Mouse (Mus musculus): ENCODE results near the gene Clca2. TPM values are rescaled to one million over a fixed set of nuclear protein-coding genes. Genes with fewer than 3 reads are reported as not detected.

Clca2 gene
- 0.45 and 0.65 TPM in 2 replicates for polyA plus RNA-seq (2014; fragmentation: Nextera tagmentation; extraction: Ambion mirVana)

GRCm38 (mm10) chr3:145099291-145099690 lies at the start of gene Clca2:
Gene Clca2 (minus strand): TSS chr3:145099443.
- no peak within 1 kb of the TSS for H3K4me2 ChIP-seq
- H3K4me3 ChIP-seq (ENCODE audit: low read depth, low read length): no peak within 1 kb of the TSS
- no peaks in the 10 kb centered on the region for H3K27me3 ChIP-seq (ENCODE audit: insufficient read depth, low read length)
- H3K9ac ChIP-seq: no peak within 1 kb of the TSS
- no peaks in the 10 kb centered on the region for H3K9me3 ChIP-seq (ENCODE audit: low read depth, low read length)
- 60% methylated on average over 6 of the region's 6 CpGs for WGBS
- no peak for TF ChIP-seq CTCF (IDR thresholded peaks at IDR 0.05; ENCODE audit: low read depth)
- DNase-seq: no peak
- ATAC-seq (ENCODE audit: insufficient read depth): no peak
- H3K27ac ChIP-seq (ENCODE audit: low read depth): no peak within 1 kb of the TSS; the same call in 1 of the 2 replicates
- no peaks in the 10 kb centered on the region; the same call in 1 of the 2 replicates for H3K4me1 ChIP-seq (ENCODE audit: insufficient read depth)
- no peaks in the 10 kb centered on the region for H3K36me3 ChIP-seq (ENCODE audit: insufficient read depth)

GRCm38 (mm10) chr3:145147952-145148351 lies 48.7 kb upstream of the Clca2 start:
- ATAC-seq (ENCODE audit: insufficient read depth): no peak
- Histone ChIP-seq H3K9me3 (ENCODE audit: low read depth, low read length) (no peaks in the 10 kb centered on the region), H3K27ac (ENCODE audit: low read depth) (no peak overlapping the region), H3K4me1 (ENCODE audit: insufficient read depth) (no peaks in the 10 kb centered on the region), H3K4me3 (ENCODE audit: low read depth, low read length) (no peak overlapping the region), H3K4me2 (no peak overlapping the region), H3K9ac (no peak overlapping the region), H3K27me3 (ENCODE audit: insufficient read depth, low read length) (no peaks in the 10 kb centered on the region), H3K36me3 (ENCODE audit: insufficient read depth) (peaks cover 21% of the 10 kb centered on the region; the same call in 1 of the 2 replicates)
- TF ChIP-seq CTCF (IDR thresholded peaks at IDR 0.05; ENCODE audit: low read depth): no peak
- no peak for DNase-seq

GRCm38 (mm10) chr3:145147483-145147882 lies 48.2 kb upstream of the Clca2 start:
- no peak overlapping the region for H3K4me3 ChIP-seq (ENCODE audit: low read depth, low read length)
- DNase-seq (peak; percentile 38), ATAC-seq (ENCODE audit: insufficient read depth) (no peak)
- H3K36me3 ChIP-seq (ENCODE audit: insufficient read depth): peaks cover 21% of the 10 kb centered on the region; the same call in 1 of the 2 replicates
- no peak overlapping the region for H3K4me2 ChIP-seq
- no peaks in the 10 kb centered on the region for H3K27me3 ChIP-seq (ENCODE audit: insufficient read depth, low read length)
- H3K9me3 ChIP-seq (ENCODE audit: low read depth, low read length): no peaks in the 10 kb centered on the region
- H3K9ac ChIP-seq: no peak overlapping the region
- 74% methylated on average over 2 of the region's 2 CpGs for WGBS
- no peak overlapping the region for H3K27ac ChIP-seq (ENCODE audit: low read depth)
- TF ChIP-seq CTCF (IDR thresholded peaks at IDR 0.05; ENCODE audit: low read depth): peak; percentile 60
- no peaks in the 10 kb centered on the region for H3K4me1 ChIP-seq (ENCODE audit: insufficient read depth)

GRCm38 (mm10) chr3:145146871-145147270 lies 47.6 kb upstream of the Clca2 start:
- TF ChIP-seq CTCF (IDR thresholded peaks at IDR 0.05; ENCODE audit: low read depth): no peak
- H3K4me2 ChIP-seq: no peak overlapping the region
- 82% methylated on average over 9 of the region's 9 CpGs for WGBS
- no peak overlapping the region for H3K4me3 ChIP-seq (ENCODE audit: low read depth, low read length)
- no peak overlapping the region for H3K9ac ChIP-seq
- DNase-seq (no peak), ATAC-seq (ENCODE audit: insufficient read depth) (no peak)
- no peaks in the 10 kb centered on the region for H3K9me3 ChIP-seq (ENCODE audit: low read depth, low read length)
- H3K27ac ChIP-seq (ENCODE audit: low read depth): no peak overlapping the region
- no peaks in the 10 kb centered on the region for H3K27me3 ChIP-seq (ENCODE audit: insufficient read depth, low read length)
- H3K36me3 ChIP-seq (ENCODE audit: insufficient read depth): peaks cover 21% of the 10 kb centered on the region; the same call in 1 of the 2 replicates
- H3K4me1 ChIP-seq (ENCODE audit: insufficient read depth): no peaks in the 10 kb centered on the region

- H3K9me3 ChIP-seq (ENCODE audit: low read depth, low read length): no peaks in the 10 kb centered on the region
- WGBS: 69% methylated on average over 10 of the region's 10 CpGs
- ATAC-seq (ENCODE audit: insufficient read depth): no peak
- 0 out of 2 replicates have a peak, but pooled peaks cover 11% of the 10 kb centered on the region for H3K36me3 ChIP-seq (ENCODE audit: insufficient read depth)
- no peaks in the 10 kb centered on the region for H3K4me1 ChIP-seq (ENCODE audit: insufficient read depth)
- no peak overlapping the region for H3K4me2 ChIP-seq
- TF ChIP-seq CTCF (IDR thresholded peaks at IDR 0.05; ENCODE audit: low read depth): no peak
- no peak overlapping the region for H3K9ac ChIP-seq
- H3K27me3 ChIP-seq (ENCODE audit: insufficient read depth, low read length): no peaks in the 10 kb centered on the region
- no peak overlapping the region for H3K4me3 ChIP-seq (ENCODE audit: low read depth, low read length)
- no peak for DNase-seq
- H3K27ac ChIP-seq (ENCODE audit: low read depth): no peak overlapping the region
These were observed 44.6 kb upstream of the Clca2 start for GRCm38 (mm10) chr3:145143856-145144255.

GRCm38 (mm10) chr3:145142925-145143324 lies 43.7 kb upstream of the Clca2 start:
- no peak for DNase-seq
- 0 out of 2 replicates have a peak, but pooled peaks cover 8% of the 10 kb centered on the region for H3K36me3 ChIP-seq (ENCODE audit: insufficient read depth)
- no peaks in the 10 kb centered on the region for H3K9me3 ChIP-seq (ENCODE audit: low read depth, low read length)
- no peak for TF ChIP-seq CTCF (IDR thresholded peaks at IDR 0.05; ENCODE audit: low read depth)
- H3K27me3 ChIP-seq (ENCODE audit: insufficient read depth, low read length): no peaks in the 10 kb centered on the region
- H3K9ac ChIP-seq: no peak overlapping the region
- no peak for ATAC-seq (ENCODE audit: insufficient read depth)
- no peaks in the 10 kb centered on the region for H3K4me1 ChIP-seq (ENCODE audit: insufficient read depth)
- no peak overlapping the region for H3K4me3 ChIP-seq (ENCODE audit: low read depth, low read length)
- H3K27ac ChIP-seq (ENCODE audit: low read depth): no peak overlapping the region
- H3K4me2 ChIP-seq: no peak overlapping the region

GRCm38 (mm10) chr3:145140236-145140635 lies 41.0 kb upstream of the Clca2 start:
- ATAC-seq (ENCODE audit: insufficient read depth): no peak
- 0 out of 2 replicates have a peak, but pooled peaks cover 7% of the 10 kb centered on the region for H3K36me3 ChIP-seq (ENCODE audit: insufficient read depth)
- no peak for DNase-seq
- H3K4me1 ChIP-seq (ENCODE audit: insufficient read depth): no peaks in the 10 kb centered on the region
- no peak for TF ChIP-seq CTCF (IDR thresholded peaks at IDR 0.05; ENCODE audit: low read depth)
- H3K4me3 ChIP-seq (ENCODE audit: low read depth, low read length): no peak overlapping the region
- H3K9me3 ChIP-seq (ENCODE audit: low read depth, low read length): no peaks in the 10 kb centered on the region
- H3K27me3 ChIP-seq (ENCODE audit: insufficient read depth, low read length): no peaks in the 10 kb centered on the region
- WGBS: 70% methylated on average over 4 of the region's 4 CpGs
- H3K4me2 ChIP-seq: no peak overlapping the region
- H3K9ac ChIP-seq: no peak overlapping the region
- H3K27ac ChIP-seq (ENCODE audit: low read depth): no peak overlapping the region
